Mouse (Mus musculus): ENCODE measurements around the gene Mapk1. TPM values are rescaled to one million over a fixed set of nuclear protein-coding genes. Genes with fewer than 3 reads are reported as not detected.

Mapk1 gene
- polyA plus RNA-seq, 1 experiment from 2014 or later: 210 TPM

DNA sequence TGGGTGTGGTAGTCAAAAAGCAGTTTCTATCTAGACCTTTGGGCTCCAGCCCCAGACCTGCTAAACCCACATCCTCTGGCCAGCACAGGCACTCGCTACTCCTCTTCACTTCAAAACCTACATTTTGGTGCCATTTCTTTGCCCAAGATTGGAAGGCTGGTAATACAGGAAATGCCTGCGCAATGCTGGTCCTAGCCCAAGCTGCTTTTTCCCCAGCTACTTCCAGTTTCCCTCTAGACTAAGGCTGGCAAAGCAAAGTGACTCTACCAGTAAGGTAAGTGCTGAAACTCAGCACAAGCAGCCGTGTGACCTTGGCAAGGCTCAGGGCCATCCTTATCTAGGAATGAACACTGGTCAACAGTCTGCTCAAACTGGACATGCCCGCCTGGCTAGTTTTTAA, 102.5 kb downstream of the Mapk1 start:
- no peaks in the 10 kb centered on the region for H3K27me3 ChIP-seq (ENCODE audit: control insufficient read depth, insufficient read depth, low read length)
- H3K4me2 ChIP-seq (replicated peaks; ENCODE audit: low read depth, low read length): no peak overlapping the region
- H3K9me3 ChIP-seq (ENCODE audit: control insufficient read depth, low read length): no peaks in the 10 kb centered on the region
- ATAC-seq (ENCODE audit: low FRiP score, low TSS enrichment): no peak
- H3K36me3 ChIP-seq (ENCODE audit: control insufficient read depth, insufficient read depth, low read length): peaks cover 90% of the 10 kb centered on the region
- H3K4me3 ChIP-seq (ENCODE audit: low read length): no peak overlapping the region
- no peaks in the 10 kb centered on the region for H3K4me1 ChIP-seq (ENCODE audit: control insufficient read depth, insufficient read depth, low read length)
- 93% methylated on average over 4 of the region's 4 CpGs for WGBS
- no peak overlapping the region for H3K27ac ChIP-seq (ENCODE audit: low read depth, low read length)
- H3K9ac ChIP-seq (ENCODE audit: low read depth, low read length): no peak overlapping the region

DNA sequence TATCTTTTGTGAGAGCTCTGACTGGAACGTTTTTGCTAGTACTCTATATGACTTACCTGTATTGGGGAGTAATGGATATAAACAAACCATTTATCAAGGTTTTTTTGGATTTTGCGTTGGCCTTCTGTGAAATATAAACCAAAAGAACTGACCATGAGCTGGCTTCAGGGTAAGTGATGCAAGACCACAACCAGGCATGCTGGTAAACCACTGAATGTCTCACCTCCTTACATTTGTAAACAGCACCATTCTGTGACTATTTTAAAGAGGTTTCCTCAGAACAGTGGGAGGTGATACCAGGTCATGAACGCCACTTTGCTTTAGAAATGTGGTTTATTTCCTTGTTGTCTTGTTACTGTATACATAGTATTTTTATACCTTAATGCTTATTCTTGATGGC, 103.1 kb downstream of the Mapk1 start:
- Histone ChIP-seq H3K27me3 (ENCODE audit: control insufficient read depth, insufficient read depth, low read length) (no peaks in the 10 kb centered on the region), H3K4me2 (replicated peaks; ENCODE audit: low read depth, low read length) (no peak overlapping the region), H3K9me3 (ENCODE audit: control insufficient read depth, low read length) (no peaks in the 10 kb centered on the region), H3K36me3 (ENCODE audit: control insufficient read depth, insufficient read depth, low read length) (peaks cover 93% of the 10 kb centered on the region), H3K4me1 (ENCODE audit: control insufficient read depth, insufficient read depth, low read length) (no peaks in the 10 kb centered on the region), H3K27ac (ENCODE audit: low read depth, low read length) (no peak overlapping the region), H3K9ac (ENCODE audit: low read depth, low read length) (no peak overlapping the region), H3K4me3 (ENCODE audit: low read length) (no peak overlapping the region)
- 82% methylated on average over 3 of the region's 3 CpGs for WGBS
- ATAC-seq (ENCODE audit: low FRiP score, low TSS enrichment): no peak

DNA sequence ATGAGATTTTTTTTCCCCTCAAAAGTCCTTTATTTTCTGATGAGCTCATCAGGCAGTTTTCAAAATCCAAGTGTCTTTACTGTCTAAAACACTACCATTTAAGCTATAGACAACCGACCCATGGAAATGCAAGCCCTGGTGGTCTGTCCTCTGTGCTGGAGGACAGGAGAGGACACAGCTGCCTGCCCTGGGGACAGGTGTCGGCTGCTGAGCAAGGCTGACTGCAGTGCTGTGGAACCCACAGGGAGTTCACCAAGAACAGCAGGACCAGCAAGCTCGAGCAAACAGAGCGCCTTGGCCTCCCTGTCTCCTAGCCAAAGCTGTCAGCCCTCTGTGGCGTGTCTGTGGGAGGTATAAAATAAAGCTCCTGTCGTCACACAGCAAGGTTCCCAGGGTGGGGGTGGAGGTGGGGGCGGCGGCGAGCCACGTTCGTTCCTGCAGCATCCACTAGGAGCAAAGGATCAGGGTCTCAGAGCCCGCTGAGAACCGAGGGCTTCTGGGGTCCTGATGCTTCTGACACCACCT, 103.5 kb downstream of the Mapk1 start:
- H3K4me1 ChIP-seq (ENCODE audit: control insufficient read depth, insufficient read depth, low read length): no peaks in the 10 kb centered on the region
- 71% methylated on average over 13 of the region's 13 CpGs for WGBS
- no peak overlapping the region; the same call in 1 of the 2 replicates for H3K9ac ChIP-seq (ENCODE audit: low read depth, low read length)
- ATAC-seq (ENCODE audit: low FRiP score, low TSS enrichment): no peak
- H3K4me2 ChIP-seq (replicated peaks; ENCODE audit: low read depth, low read length): no peak overlapping the region
- no peak overlapping the region for H3K4me3 ChIP-seq (ENCODE audit: low read length)
- peaks cover 95% of the 10 kb centered on the region for H3K36me3 ChIP-seq (ENCODE audit: control insufficient read depth, insufficient read depth, low read length)
- H3K27me3 ChIP-seq (ENCODE audit: control insufficient read depth, insufficient read depth, low read length): no peaks in the 10 kb centered on the region
- H3K9me3 ChIP-seq (ENCODE audit: control insufficient read depth, low read length): no peaks in the 10 kb centered on the region
- no peak overlapping the region for H3K27ac ChIP-seq (ENCODE audit: low read depth, low read length)

DNA sequence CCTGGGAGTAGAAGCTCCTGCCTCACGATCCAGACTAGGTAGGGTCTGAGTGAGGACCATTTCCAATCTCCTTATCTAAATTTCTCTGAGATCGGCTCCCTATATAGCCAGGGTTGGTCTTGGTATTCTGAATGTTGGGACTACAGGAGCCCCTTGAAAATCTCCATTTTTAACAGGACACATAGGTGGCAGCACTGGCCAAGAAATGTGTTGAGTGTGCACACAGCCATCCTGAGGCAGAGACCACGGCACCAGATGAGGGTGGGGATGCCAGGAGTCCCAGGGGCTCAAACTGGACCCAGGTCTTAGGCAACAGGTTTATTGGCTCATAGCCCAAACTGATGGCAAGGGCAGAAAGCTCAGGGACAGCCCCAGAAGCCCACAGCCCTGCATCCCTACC, 105.2 kb downstream of the Mapk1 start:
- no peak overlapping the region for H3K4me3 ChIP-seq (ENCODE audit: low read length)
- H3K36me3 ChIP-seq (ENCODE audit: control insufficient read depth, insufficient read depth, low read length): peaks cover 94% of the 10 kb centered on the region
- WGBS: 80% methylated on average over 3 of the region's 3 CpGs
- no peak for ATAC-seq (ENCODE audit: low FRiP score, low TSS enrichment)
- no peaks in the 10 kb centered on the region for H3K4me1 ChIP-seq (ENCODE audit: control insufficient read depth, insufficient read depth, low read length)
- no peak overlapping the region for H3K9ac ChIP-seq (ENCODE audit: low read depth, low read length)
- H3K9me3 ChIP-seq (ENCODE audit: control insufficient read depth, low read length): no peaks in the 10 kb centered on the region
- H3K27ac ChIP-seq (ENCODE audit: low read depth, low read length): no peak overlapping the region
- H3K4me2 ChIP-seq (replicated peaks; ENCODE audit: low read depth, low read length): no peak overlapping the region
- H3K27me3 ChIP-seq (ENCODE audit: control insufficient read depth, insufficient read depth, low read length): no peaks in the 10 kb centered on the region

DNA sequence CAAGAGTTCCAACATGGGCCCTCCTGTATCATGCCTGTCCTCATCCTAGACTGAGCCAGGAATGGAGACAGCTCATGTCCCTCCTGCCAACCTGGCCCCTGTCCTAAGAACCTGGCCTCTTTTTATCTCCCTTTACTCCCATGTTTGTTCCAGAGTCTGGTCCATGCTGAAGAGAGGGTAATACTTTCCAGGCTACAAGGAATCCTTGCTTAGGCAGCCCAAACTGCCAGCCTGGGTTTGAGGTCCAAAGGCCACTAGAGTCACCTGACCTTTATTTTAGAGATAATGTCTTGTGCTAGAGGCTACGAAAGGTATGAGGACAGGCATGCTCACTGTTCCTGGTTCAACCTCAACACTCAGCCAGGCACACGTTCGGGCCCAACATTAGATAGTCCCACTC, 113.8 kb downstream of the Mapk1 start:
- H3K9ac ChIP-seq (ENCODE audit: low read depth, low read length): no peak overlapping the region

More for the DNA sequence above, 113.8 kb downstream of the Mapk1 start:
- WGBS: 96% methylated on average over 3 of the region's 3 CpGs
- H3K36me3 ChIP-seq (ENCODE audit: control insufficient read depth, insufficient read depth, low read length): peaks cover 89% of the 10 kb centered on the region
- H3K4me3 ChIP-seq (ENCODE audit: low read length): no peak overlapping the region
- no peak overlapping the region for H3K27ac ChIP-seq (ENCODE audit: low read depth, low read length)
- no peaks in the 10 kb centered on the region for H3K9me3 ChIP-seq (ENCODE audit: control insufficient read depth, low read length)
- no peaks in the 10 kb centered on the region for H3K4me1 ChIP-seq (ENCODE audit: control insufficient read depth, insufficient read depth, low read length)
- no peaks in the 10 kb centered on the region for H3K27me3 ChIP-seq (ENCODE audit: control insufficient read depth, insufficient read depth, low read length)
- ATAC-seq (ENCODE audit: low FRiP score, low TSS enrichment): no peak
- no peak overlapping the region for H3K4me2 ChIP-seq (replicated peaks; ENCODE audit: low read depth, low read length)

Other genes starting within 250 kb of the Mapk1 start
- gene Spag6l, start 153.9 kb upstream of the Mapk1 start, polyA plus RNA-seq (2014; fragmentation: Nextera tagmentation; extraction: Ambion mirVana): 0.60 and 0.77 TPM in 2 replicates
- not detected in 2 replicates for gene Igll1, start 119.4 kb upstream of the Mapk1 start, polyA plus RNA-seq (2014; fragmentation: Nextera tagmentation; extraction: Ambion mirVana)
- gene Top3b, start 112.6 kb upstream of the Mapk1 start, polyA plus RNA-seq (2014; fragmentation: Nextera tagmentation; extraction: Ambion mirVana): 55.6 and 81.4 TPM in 2 replicates
- 1.7 and 2.8 TPM in 2 replicates for gene Vpreb1, start 112.5 kb upstream of the Mapk1 start, polyA plus RNA-seq (2014; fragmentation: Nextera tagmentation; extraction: Ambion mirVana)
- 11.0 and 21.3 TPM in 2 replicates for gene Ppm1f, start 86.9 kb upstream of the Mapk1 start, polyA plus RNA-seq (2014; fragmentation: Nextera tagmentation; extraction: Ambion mirVana)
- 50.1 and 54.5 TPM in 2 replicates for gene Ypel1, start 86.3 kb downstream of the Mapk1 start, polyA plus RNA-seq (2014; fragmentation: Nextera tagmentation; extraction: Ambion mirVana)
- gene Ppil2, start 127.9 kb downstream of the Mapk1 start, polyA plus RNA-seq (2014; fragmentation: Nextera tagmentation; extraction: Ambion mirVana): 131 and 142 TPM in 2 replicates
- gene 2610318N02Rik, start 141.8 kb downstream of the Mapk1 start, polyA plus RNA-seq (2014; fragmentation: Nextera tagmentation; extraction: Ambion mirVana): 64.3 and 72.8 TPM in 2 replicates
- gene Sdf2l1, start 149.0 kb downstream of the Mapk1 start, polyA plus RNA-seq (2014; fragmentation: Nextera tagmentation; extraction: Ambion mirVana): 55.3 and 66.5 TPM in 2 replicates
- gene Ydjc, start 161.2 kb downstream of the Mapk1 start, polyA plus RNA-seq (2014; fragmentation: Nextera tagmentation; extraction: Ambion mirVana): 9.1 and 11.9 TPM in 2 replicates
- gene Ccdc116, start 163.8 kb downstream of the Mapk1 start, polyA plus RNA-seq (2014; fragmentation: Nextera tagmentation; extraction: Ambion mirVana): 0.54 and 0.91 TPM in 2 replicates
- gene Ube2l3, start 219.3 kb downstream of the Mapk1 start, polyA plus RNA-seq (2014; fragmentation: Nextera tagmentation; extraction: Ambion mirVana): 376 and 405 TPM in 2 replicates
- 0.27 and 0.37 TPM in 2 replicates for gene Rimbp3, start 225.2 kb downstream of the Mapk1 start, polyA plus RNA-seq (2014; fragmentation: Nextera tagmentation; extraction: Ambion mirVana)

Data from kidney, embryonic 14.5 days (tissue).